Mouse (Mus musculus) intestine, embryonic 14.5 days (tissue): ENCODE data around the gene Itga7. TPM values are rescaled to one million over a fixed set of nuclear protein-coding genes. Genes with fewer than 3 reads are reported as not detected.

ENCODE experiments used
- ATAC-seq: fragments of 200-750 bp; cut with Nextera tagmentation; replicated peaks from 2 replicates; pipeline ENCODE4 v1.8.0; 2017; ENCODE audit warnings: low read depth, moderate number of reproducible peaks, moderate TSS enrichment, moderate library complexity; ENCODE audit not compliant: low FRiP score, low TSS enrichment
- DNase-seq: peaks from one replicate; pipeline ENCODE4 v3.0.0-alpha.2; 2018; ENCODE audit warnings: low spot score
- H3K27ac ChIP-seq: fragments of 300-500 bp; sonication (generic); 2 replicates; pipeline ENCODE4 v1.5.1; 2014; ENCODE audit warnings: low read depth, mild to moderate bottlenecking, control low read depth
- H3K27me3 ChIP-seq: fragments of 300-500 bp; sonication (generic); replicated peaks from 2 replicates; pipeline ENCODE4 v1.6.1; 2014; ENCODE audit warnings: low read length, control low read depth; ENCODE audit not compliant: control insufficient read depth, insufficient read depth
- H3K36me3 ChIP-seq: fragments of 300-500 bp; sonication (generic); 2 replicates; pipeline ENCODE4 v1.6.1; 2014; ENCODE audit warnings: low read length, control low read depth; ENCODE audit not compliant: control insufficient read depth, insufficient read depth
- H3K4me1 ChIP-seq: fragments of 300-500 bp; sonication (generic); replicated peaks from 2 replicates; pipeline ENCODE4 v1.6.1; 2014; ENCODE audit warnings: low read length, control low read depth, mixed read lengths; ENCODE audit not compliant: control insufficient read depth, insufficient read depth
- H3K4me2 ChIP-seq: fragments of 300-500 bp; sonication (generic); 2 replicates; pipeline ENCODE4 v1.6.1; 2014; ENCODE audit warnings: low read length
- H3K4me3 ChIP-seq: fragments of 300-500 bp; sonication (generic); 2 replicates; pipeline ENCODE4 v1.5.1; 2014; ENCODE audit warnings: low read depth, low read length, control low read depth, mixed read lengths
- H3K9ac ChIP-seq: fragments of 300-500 bp; sonication (generic); 2 replicates; pipeline ENCODE4 v1.6.1; 2014; ENCODE audit warnings: mild to moderate bottlenecking, low read length
- H3K9me3 ChIP-seq: fragments of 300-500 bp; sonication (generic); 2 replicates; pipeline ENCODE4 v1.6.1; 2016; ENCODE audit warnings: low read length, control low read depth; ENCODE audit not compliant: control insufficient read depth
- WGBS: fragments of 180-500 bp; shearing (Covaris S2); extraction: QIAGEN DNeasy Blood & Tissue Kit; methylation state at CpG from one replicate; pipeline ENCODE4 v1.1.7; 2014; 5-methylcytosine and 5-hydroxymethylcytosine counted together
- polyA plus RNA-seq: library from polyadenylated mRNA; unstranded; fragments of >200 nt; fragmentation: Nextera tagmentation; extraction: Ambion mirVana; gene quantifications from 2 replicates; pipeline ENCODE4 v1.2.1, GENCODE M21; 2014

Itga7 gene
- polyA plus RNA-seq, 1 experiment from 2014 or later, result 2.3 TPM

- Histone ChIP-seq H3K9ac (no peak overlapping the region), H3K4me2 (peak overlapping the region; percentile 11; the same call in 1 of the 2 replicates), H3K27me3 (peaks cover 19% of the 10 kb centered on the region), H3K36me3 (no peaks in the 10 kb centered on the region), H3K4me1 (peaks cover 7% of the 10 kb centered on the region; the same call in 1 of the 2 replicates), H3K27ac (no peak overlapping the region), H3K9me3 (no peaks in the 10 kb centered on the region), H3K4me3 (no peak overlapping the region)
- no peak for ATAC-seq
- no peak for DNase-seq
- WGBS, result 4% methylated on average over 17 of the region's 17 CpGs
Measured at GRCm38 (mm10) chr10:128895952-128896693, 37.5 kb upstream of the Itga7 start.

- 35% methylated on average over 1 of the region's 1 CpGs for WGBS
Measured at GRCm38 (mm10) chr10:128896807-128897206, 36.8 kb upstream of the Itga7 start.

GRCm38 (mm10) chr10:128897501-128897900 lies 36.1 kb upstream of the Itga7 start:
- no peak overlapping the region for H3K27ac ChIP-seq
- H3K4me2 ChIP-seq, result no peak overlapping the region
- H3K9ac ChIP-seq, result no peak overlapping the region
- ATAC-seq (no peak), DNase-seq (no peak)
- no peaks in the 10 kb centered on the region for H3K9me3 ChIP-seq
- no peak overlapping the region for H3K4me3 ChIP-seq
- no peaks in the 10 kb centered on the region for H3K36me3 ChIP-seq
- peaks cover 19% of the 10 kb centered on the region for H3K27me3 ChIP-seq
- WGBS, result 0% methylated on average over 1 of the region's 1 CpGs
- H3K4me1 ChIP-seq, result peaks cover 4% of the 10 kb centered on the region; the same call in 1 of the 2 replicates

More at GRCm38 (mm10) chr10:128896807-128897206, 36.8 kb upstream of the Itga7 start:
- H3K4me3 ChIP-seq, result no peak overlapping the region
- H3K9me3 ChIP-seq, result no peaks in the 10 kb centered on the region
- no peak overlapping the region for H3K9ac ChIP-seq
- peaks cover 7% of the 10 kb centered on the region; the same call in 1 of the 2 replicates for H3K4me1 ChIP-seq
- no peaks in the 10 kb centered on the region for H3K36me3 ChIP-seq
- no peak for ATAC-seq
- H3K4me2 ChIP-seq, result no peak overlapping the region
- DNase-seq, result no peak
- peaks cover 19% of the 10 kb centered on the region for H3K27me3 ChIP-seq
- H3K27ac ChIP-seq, result no peak overlapping the region

- Histone ChIP-seq H3K4me1 (peaks cover 4% of the 10 kb centered on the region; the same call in 1 of the 2 replicates), H3K36me3 (no peaks in the 10 kb centered on the region), H3K9me3 (no peaks in the 10 kb centered on the region), H3K4me3 (no peak overlapping the region), H3K27ac (no peak overlapping the region), H3K4me2 (no peak overlapping the region), H3K9ac (no peak overlapping the region), H3K27me3 (peaks cover 16% of the 10 kb centered on the region)
- no peak for DNase-seq
- no peak for ATAC-seq
- WGBS, result 81% methylated on average over 6 of the region's 6 CpGs
Measured at GRCm38 (mm10) chr10:128899759-128900490, 33.7 kb upstream of the Itga7 start.

GRCm38 (mm10) chr10:128900698-128901097 lies 32.9 kb upstream of the Itga7 start, which contains the start of gene Cd63:
Cd63 (plus strand) TSS chr10:128900989.
- H3K9me3 ChIP-seq, result no peaks in the 10 kb centered on the region
- peaks cover 16% of the 10 kb centered on the region for H3K27me3 ChIP-seq
- no peaks in the 10 kb centered on the region for H3K36me3 ChIP-seq
- peaks cover 4% of the 10 kb centered on the region; the same call in 1 of the 2 replicates for H3K4me1 ChIP-seq
- WGBS, result 76% methylated on average over 3 of the region's 3 CpGs
- ATAC-seq (no peak), DNase-seq (no peak)
- no peak within 1 kb of the TSS for H3K4me2 ChIP-seq
- no peak within 1 kb of the TSS for H3K9ac ChIP-seq
- no peak within 1 kb of the TSS for H3K4me3 ChIP-seq
- H3K27ac ChIP-seq, result no peak within 1 kb of the TSS

GRCm38 (mm10) chr10:128901409-128901808 lies 32.2 kb upstream of the Itga7 start:
- 70% methylated on average over 1 of the region's 1 CpGs for WGBS
- no peak overlapping the region for H3K27ac ChIP-seq
- H3K4me2 ChIP-seq, result no peak overlapping the region
- no peak overlapping the region for H3K9ac ChIP-seq
- H3K9me3 ChIP-seq, result no peaks in the 10 kb centered on the region
- ATAC-seq, result no peak
- no peak for DNase-seq
- H3K36me3 ChIP-seq, result no peaks in the 10 kb centered on the region
- H3K27me3 ChIP-seq, result peaks cover 9% of the 10 kb centered on the region
- no peak overlapping the region for H3K4me3 ChIP-seq
- H3K4me1 ChIP-seq, result no peaks in the 10 kb centered on the region

- H3K4me3 ChIP-seq, result no peak overlapping the region
- H3K9ac ChIP-seq, result no peak overlapping the region
- H3K27ac ChIP-seq, result no peak overlapping the region
- 75% methylated on average over 3 of the region's 3 CpGs for WGBS
- no peaks in the 10 kb centered on the region for H3K36me3 ChIP-seq
- no peaks in the 10 kb centered on the region for H3K9me3 ChIP-seq
- H3K4me1 ChIP-seq, result no peaks in the 10 kb centered on the region
- H3K4me2 ChIP-seq, result no peak overlapping the region
- no peak for DNase-seq
- no peaks in the 10 kb centered on the region for H3K27me3 ChIP-seq
- no peak for ATAC-seq
Measured at GRCm38 (mm10) chr10:128902409-128902988, 31.1 kb upstream of the Itga7 start.

- H3K27me3 ChIP-seq, result no peaks in the 10 kb centered on the region
- DNase-seq (no peak), ATAC-seq (no peak)
- no peak overlapping the region for H3K4me2 ChIP-seq
- no peak overlapping the region for H3K4me3 ChIP-seq
- H3K9me3 ChIP-seq, result no peaks in the 10 kb centered on the region
- H3K9ac ChIP-seq, result no peak overlapping the region
- peaks cover 3% of the 10 kb centered on the region; the same call in 1 of the 2 replicates for H3K4me1 ChIP-seq
- 69% methylated on average over 5 of the region's 5 CpGs for WGBS
- no peaks in the 10 kb centered on the region for H3K36me3 ChIP-seq
- no peak overlapping the region for H3K27ac ChIP-seq
Measured at GRCm38 (mm10) chr10:128904812-128905211, 28.8 kb upstream of the Itga7 start.
